Mouse (Mus musculus) olfactory bulb, adult 2 months (tissue): ENCODE measurements around the gene Rsph14.

Experiments used
- CTCF ChIP-seq: fragments of 200-500 bp; IDR thresholded peaks from 2 replicates; pipeline ENCODE4 v1.5.1; 2012; ENCODE audit warnings: low read depth, mild to moderate bottlenecking, low read length, moderate library complexity; ENCODE audit not compliant: insufficient read depth
- POLR2A ChIP-seq: fragments of 200-500 bp; IDR thresholded peaks from 2 replicates; pipeline ENCODE4 v1.6.1; 2012; ENCODE audit warnings: mild to moderate bottlenecking, low read depth, low read length, moderate library complexity; ENCODE audit not compliant: insufficient read depth

DNA sequence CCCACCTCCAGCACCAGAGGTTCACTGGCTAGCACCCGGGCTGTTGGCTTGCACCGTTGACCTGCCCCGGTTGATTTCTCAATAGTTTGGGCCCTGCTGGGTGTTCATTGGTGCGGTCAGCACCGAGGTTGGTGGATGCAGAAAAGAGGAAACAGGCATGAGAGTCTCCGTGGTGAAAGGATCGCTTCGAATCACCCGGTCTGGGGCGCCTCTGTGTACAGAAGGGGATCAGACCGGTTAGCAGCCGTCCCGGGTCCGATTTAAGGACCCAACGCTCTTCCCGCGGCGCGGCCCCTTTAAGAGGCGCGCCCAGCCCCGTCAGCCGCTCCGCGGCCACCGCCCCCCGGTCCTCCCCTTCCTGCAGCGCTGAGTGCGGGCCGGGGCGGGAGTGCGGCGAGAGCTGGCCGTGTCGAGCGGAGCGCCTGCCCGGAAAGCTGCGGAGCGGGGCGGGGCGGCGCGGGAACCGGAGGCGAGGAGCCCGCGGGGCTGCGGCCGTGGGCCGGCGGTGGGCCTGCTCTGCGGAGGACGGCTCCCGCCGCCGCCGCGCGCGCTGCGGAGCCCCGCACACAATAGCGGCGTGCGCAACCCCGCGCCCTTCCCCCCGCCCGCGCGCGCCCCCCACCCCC, 27.9 kb upstream of the Rsph14 start, which contains the start of gene Bcr:
- TF ChIP-seq CTCF (no peak), POLR2A (peak; percentile 72)
